Mouse (Mus musculus) kidney, embryonic 15.5 days (tissue): Measurements from ENCODE around the gene Trim61. TPM values are rescaled to one million over a fixed set of nuclear protein-coding genes. Genes with fewer than 3 reads are reported as not detected.

ENCODE experiments used
- ATAC-seq: fragments of 200-750 bp; cut with Nextera tagmentation; replicated peaks from 2 replicates; pipeline ENCODE4 v1.8.0; 2017; ENCODE audit warnings: moderate TSS enrichment; ENCODE audit not compliant: low FRiP score
- H3K27ac ChIP-seq: fragments of 300-500 bp; sonication (generic); 2 replicates; pipeline ENCODE4 v1.5.1; 2015; ENCODE audit warnings: mild to moderate bottlenecking, inconsistent platforms
- H3K27me3 ChIP-seq: fragments of 300-500 bp; sonication (generic); 2 replicates; pipeline ENCODE4 v1.6.1; 2015; ENCODE audit warnings: inconsistent platforms
- H3K36me3 ChIP-seq: fragments of 300-500 bp; sonication (generic); 2 replicates; pipeline ENCODE4 v1.6.1; 2015; ENCODE audit warnings: inconsistent platforms
- H3K4me1 ChIP-seq: fragments of 300-500 bp; sonication (generic); 2 replicates; pipeline ENCODE4 v1.6.1; 2015; ENCODE audit warnings: inconsistent platforms
- H3K4me2 ChIP-seq: fragments of 300-500 bp; sonication (generic); 2 replicates; pipeline ENCODE4 v1.6.1; 2015; ENCODE audit warnings: moderate library complexity, mild to moderate bottlenecking, inconsistent platforms
- H3K4me3 ChIP-seq: fragments of 300-500 bp; sonication (generic); replicated peaks from 2 replicates; pipeline ENCODE4 v1.5.1; 2015; ENCODE audit warnings: mild to moderate bottlenecking, inconsistent platforms
- H3K9ac ChIP-seq: fragments of 300-500 bp; sonication (generic); 2 replicates; pipeline ENCODE4 v1.6.1; 2015; ENCODE audit warnings: mild to moderate bottlenecking, inconsistent platforms
- H3K9me3 ChIP-seq: fragments of 300-500 bp; sonication (generic); replicated peaks from 2 replicates; pipeline ENCODE4 v1.6.1; 2016; ENCODE audit warnings: inconsistent platforms
- WGBS: fragments of 180-500 bp; shearing (Covaris S2); methylation state at CpG from one replicate; pipeline ENCODE4 v1.1.7; 2015; ENCODE audit warnings: mixed read lengths; 5-methylcytosine and 5-hydroxymethylcytosine counted together
- polyA plus RNA-seq: library from polyadenylated mRNA; unstranded; fragments of >200 nt; fragmentation: Nextera tagmentation; extraction: Ambion mirVana; gene quantifications from 2 replicates; pipeline ENCODE4 v1.2.1, GENCODE M21; 2015

Gene Trim61
- polyA plus RNA-seq, 1 experiment from 2014 or later, result 0.25 TPM

- no peak for ATAC-seq
- H3K27me3 ChIP-seq, result no peaks in the 10 kb centered on the region
- H3K27ac ChIP-seq, result no peak overlapping the region
- no peaks in the 10 kb centered on the region for H3K36me3 ChIP-seq
- H3K4me1 ChIP-seq, result no peaks in the 10 kb centered on the region
- H3K4me3 ChIP-seq, result no peak overlapping the region
- 78% methylated on average over 20 of the region's 20 CpGs for WGBS
- H3K9ac ChIP-seq, result no peak overlapping the region
- H3K4me2 ChIP-seq, result no peak overlapping the region
- H3K9me3 ChIP-seq, result no peaks in the 10 kb centered on the region
Measured at GRCm38 (mm10) chr8:64983150-64983897, 35.0 kb downstream of the Trim61 start.

Other genes starting within 250 kb of the Trim61 start
- gene Klhl2, start 168.5 kb downstream of the Trim61 start, polyA plus RNA-seq, result 15.3 and 16.1 TPM in 2 replicates
- gene Tmem192, start 71.3 kb downstream of the Trim61 start, polyA plus RNA-seq, result 26.7 and 28.1 TPM in 2 replicates
- gene Trim75, start 30.7 kb downstream of the Trim61 start, polyA plus RNA-seq, result not detected in 2 replicates
- 0.05 TPM in 1 of 2 replicates, not detected in the other for gene Trim60, start 61 bp upstream of the Trim61 start, polyA plus RNA-seq
- 10.3 and 14.9 TPM in 2 replicates for gene Apela, start 18.8 kb upstream of the Trim61 start, polyA plus RNA-seq
- not detected in 2 replicates for gene Gm10663, start 56.5 kb upstream of the Trim61 start, polyA plus RNA-seq
- gene BC030870, start 111.0 kb upstream of the Trim61 start, polyA plus RNA-seq, result 0.10 and 2.1 TPM in 2 replicates